Mouse (Mus musculus): ENCODE data around the gene Pax4. TPM values are rescaled to one million over a fixed set of nuclear protein-coding genes. Genes with fewer than 3 reads are reported as not detected.

Gene Pax4
- polyA plus RNA-seq, 1 experiment from 2014 or later: not detected

DNA sequence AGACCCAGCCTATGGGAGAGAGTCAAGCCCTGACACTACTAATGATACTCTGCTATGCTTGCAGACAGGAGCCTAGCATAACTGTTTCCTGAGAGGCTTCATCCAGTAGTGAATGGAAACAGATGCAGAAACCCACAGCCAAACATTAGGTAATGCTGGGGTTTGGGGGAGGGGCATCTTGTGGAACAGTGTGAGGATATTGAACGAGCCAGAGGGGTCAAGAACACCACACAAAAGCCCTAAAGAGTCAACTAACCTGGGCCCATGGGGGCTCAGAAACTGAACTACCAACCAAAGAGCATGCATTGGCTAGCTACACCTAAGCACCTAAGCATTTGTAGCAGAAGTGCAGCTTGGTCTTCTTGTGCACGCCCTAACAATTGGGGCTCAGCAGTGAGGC is 37.9 kb downstream of the Pax4 start:
- no peak overlapping the region for H3K4me3 ChIP-seq
- WGBS: 79% methylated on average over 2 of the region's 2 CpGs
- no peak overlapping the region for H3K27ac ChIP-seq
- DNase-seq (ENCODE audit: low spot score): no peak
- no peaks in the 10 kb centered on the region for H3K9me3 ChIP-seq
- peaks cover 31% of the 10 kb centered on the region for H3K36me3 ChIP-seq
- H3K27me3 ChIP-seq (ENCODE audit: insufficient read depth, poor library complexity, severe bottlenecking): no peaks in the 10 kb centered on the region
- no peaks in the 10 kb centered on the region for H3K4me1 ChIP-seq (replicated peaks)

DNA sequence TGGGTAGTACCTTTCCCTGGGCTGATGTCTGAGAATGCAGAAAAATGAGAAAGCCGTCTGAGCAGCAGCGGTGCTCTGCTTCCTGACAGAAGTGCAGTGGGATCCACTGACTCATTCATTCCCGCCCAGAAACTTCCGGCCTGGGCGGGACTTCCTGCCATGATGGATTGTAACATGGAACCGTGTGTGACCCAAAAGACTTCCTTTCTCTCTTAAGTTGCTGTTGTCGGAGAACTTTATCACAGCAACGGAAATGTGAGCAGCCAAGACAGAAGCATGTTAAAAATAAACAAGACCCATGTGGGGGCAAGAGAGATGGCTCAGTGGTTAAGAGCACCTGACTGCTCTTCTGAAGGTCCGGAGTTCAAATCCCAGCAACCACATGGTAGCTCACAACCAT is 39.1 kb downstream of the Pax4 start:
- Histone ChIP-seq H3K27ac (no peak overlapping the region), H3K4me3 (no peak overlapping the region), H3K9me3 (0 out of 2 replicates have a peak, but pooled peaks cover 2% of the 10 kb centered on the region), H3K4me1 (replicated peaks) (no peaks in the 10 kb centered on the region), H3K36me3 (peaks cover 19% of the 10 kb centered on the region), H3K27me3 (ENCODE audit: insufficient read depth, poor library complexity, severe bottlenecking) (no peaks in the 10 kb centered on the region)
- WGBS: 88% methylated on average over 9 of the region's 9 CpGs
- no peak for DNase-seq (ENCODE audit: low spot score)

GRCm38 (mm10) chr6:28399791-28400190 is 49.4 kb downstream of the Pax4 start:
- WGBS: 90% methylated on average over 4 of the region's 4 CpGs
- H3K4me1 ChIP-seq (replicated peaks): peaks cover 10% of the 10 kb centered on the region
- 0 out of 2 replicates have a peak, but pooled peaks cover 9% of the 10 kb centered on the region for H3K9me3 ChIP-seq
- no peaks in the 10 kb centered on the region for H3K36me3 ChIP-seq
- H3K27ac ChIP-seq: no peak overlapping the region
- no peak for DNase-seq (ENCODE audit: low spot score)
- no peak overlapping the region for H3K4me3 ChIP-seq
- H3K27me3 ChIP-seq (ENCODE audit: insufficient read depth, poor library complexity, severe bottlenecking): peaks cover 24% of the 10 kb centered on the region

- Histone ChIP-seq H3K27me3 (ENCODE audit: insufficient read depth, poor library complexity, severe bottlenecking) (peaks cover 27% of the 10 kb centered on the region), H3K27ac (no peak overlapping the region), H3K4me1 (replicated peaks) (peaks cover 10% of the 10 kb centered on the region), H3K36me3 (no peaks in the 10 kb centered on the region), H3K9me3 (0 out of 2 replicates have a peak, but pooled peaks cover 3% of the 10 kb centered on the region), H3K4me3 (no peak overlapping the region)
- 80% methylated on average over 3 of the region's 3 CpGs for WGBS
- DNase-seq (ENCODE audit: low spot score): no peak
These were observed 50.4 kb downstream of the Pax4 start for GRCm38 (mm10) chr6:28398726-28399125.

DNA sequence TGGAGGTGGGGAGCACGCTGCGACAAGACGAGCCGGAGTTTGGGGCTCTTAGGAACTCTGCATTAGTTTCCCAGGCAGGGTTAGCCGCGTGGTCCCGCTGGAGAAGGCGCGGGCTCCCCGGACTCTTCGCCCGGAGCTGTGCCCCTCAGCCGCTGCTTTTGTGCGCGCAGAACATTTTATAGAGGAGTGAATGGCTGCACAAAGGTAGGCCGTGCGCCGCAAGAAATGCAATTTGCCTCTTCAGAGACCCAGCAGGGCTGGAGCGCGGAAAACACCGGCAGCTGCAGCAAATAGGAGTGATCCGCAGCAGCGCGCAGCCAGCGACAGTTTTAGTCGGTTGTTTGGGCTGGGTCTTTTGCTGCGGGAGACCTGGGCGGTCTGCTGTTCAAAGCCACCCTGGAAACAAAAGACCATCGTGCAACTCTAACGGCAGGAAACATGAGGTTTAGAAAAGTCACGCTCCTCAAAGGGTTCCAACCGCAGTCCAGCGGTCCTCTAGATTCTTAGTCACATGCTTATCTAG is 51.4 kb downstream of the Pax4 start, which contains the start of gene Zfp800:
Gene Zfp800, minus strand, starts transcription at position 325 of the 523 bp plus-strand sequence.
- under 1% methylated on average over 33 of the region's 33 CpGs for WGBS
- peaks cover 27% of the 10 kb centered on the region for H3K27me3 ChIP-seq (ENCODE audit: insufficient read depth, poor library complexity, severe bottlenecking)

DNA sequence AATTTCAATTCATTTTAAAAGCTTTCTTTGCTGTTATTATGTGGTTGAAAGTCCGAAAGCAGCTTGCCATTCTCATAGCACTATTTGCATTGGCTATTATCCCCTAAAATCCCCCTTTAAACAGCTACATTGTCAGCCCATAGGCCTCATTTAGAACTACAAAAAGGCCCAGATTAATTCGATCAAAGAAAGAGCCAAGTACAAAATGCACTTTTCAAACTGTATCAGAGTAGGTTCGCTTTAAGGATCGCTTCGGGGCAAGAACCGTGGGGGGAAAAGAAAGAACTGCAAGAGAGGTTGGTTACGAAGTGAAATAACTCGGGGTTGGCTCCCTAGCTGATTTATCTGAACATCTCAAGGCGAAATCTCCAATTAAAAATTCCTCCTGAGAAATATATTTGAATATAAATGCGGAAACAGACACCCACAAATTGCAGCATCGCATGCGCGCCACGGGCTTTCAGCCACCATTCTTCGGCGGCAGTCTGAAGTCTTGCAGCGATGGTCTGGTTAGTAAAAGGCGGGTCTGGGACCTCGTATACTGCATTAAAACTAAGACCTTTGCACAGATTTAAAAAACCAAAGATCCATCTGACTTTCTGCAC is 52.2 kb downstream of the Pax4 start:
- peaks cover 27% of the 10 kb centered on the region for H3K27me3 ChIP-seq (ENCODE audit: insufficient read depth, poor library complexity, severe bottlenecking)
- under 1% methylated on average over 19 of the region's 19 CpGs for WGBS

More for the DNA sequence above, 51.4 kb downstream of the Pax4 start, which contains the start of gene Zfp800:
- Histone ChIP-seq H3K9me3 (0 out of 2 replicates have a peak, but pooled peaks cover 3% of the 10 kb centered on the region), H3K36me3 (no peaks in the 10 kb centered on the region), H3K4me3 (peak within 1 kb of the TSS; percentile 60), H3K27ac (peak within 1 kb of the TSS; percentile 87), H3K4me1 (replicated peaks) (peaks cover 10% of the 10 kb centered on the region)
- peak; percentile 71 for DNase-seq (ENCODE audit: low spot score)

GRCm38 (mm10) chr6:28396051-28396852 is 52.9 kb downstream of the Pax4 start:
- H3K27ac ChIP-seq: peak overlapping the region; percentile 87
- 20% methylated on average over 15 of the region's 15 CpGs for WGBS
- H3K27me3 ChIP-seq (ENCODE audit: insufficient read depth, poor library complexity, severe bottlenecking): peaks cover 27% of the 10 kb centered on the region

More for the DNA sequence above, 52.2 kb downstream of the Pax4 start:
- peak; percentile 53 for DNase-seq (ENCODE audit: low spot score)
- Histone ChIP-seq H3K27ac (peak overlapping the region; percentile 87), H3K36me3 (no peaks in the 10 kb centered on the region), H3K9me3 (0 out of 2 replicates have a peak, but pooled peaks cover 3% of the 10 kb centered on the region), H3K4me3 (peak overlapping the region; percentile 60), H3K4me1 (replicated peaks) (peaks cover 10% of the 10 kb centered on the region)

More at GRCm38 (mm10) chr6:28396051-28396852, 52.9 kb downstream of the Pax4 start:
- DNase-seq (ENCODE audit: low spot score): peak; percentile 15
- Histone ChIP-seq H3K4me1 (replicated peaks) (peaks cover 10% of the 10 kb centered on the region), H3K4me3 (peak overlapping the region; percentile 60), H3K9me3 (0 out of 2 replicates have a peak, but pooled peaks cover 3% of the 10 kb centered on the region), H3K36me3 (no peaks in the 10 kb centered on the region)

Other genes starting within 250 kb of the Pax4 start
- gene Zfp800, start 51.3 kb downstream of the Pax4 start, polyA plus RNA-seq (2016; fragmentation: Nextera tagmentation; extraction: Ambion mirVana): 17.5 and 20.7 TPM in 2 replicates
- gene Arf5, start 25.8 kb downstream of the Pax4 start, polyA plus RNA-seq (2016; fragmentation: Nextera tagmentation; extraction: Ambion mirVana): 302 and 343 TPM in 2 replicates
- gene Fscn3, start 21.6 kb downstream of the Pax4 start, polyA plus RNA-seq (2016; fragmentation: Nextera tagmentation; extraction: Ambion mirVana): not detected in 2 replicates
- gene Gcc1, start 21.0 kb downstream of the Pax4 start, polyA plus RNA-seq (2016; fragmentation: Nextera tagmentation; extraction: Ambion mirVana): 11.9 and 13.0 TPM in 2 replicates
- 112 and 117 TPM in 2 replicates for gene Snd1, start 25.8 kb upstream of the Pax4 start, polyA plus RNA-seq (2016; fragmentation: Nextera tagmentation; extraction: Ambion mirVana)

Measured in hindbrain, embryonic 10.5 days (tissue).